Mouse (Mus musculus): Measurements from ENCODE around the gene Pdzk1ip1.

The Pdzk1ip1 gene

DNA sequence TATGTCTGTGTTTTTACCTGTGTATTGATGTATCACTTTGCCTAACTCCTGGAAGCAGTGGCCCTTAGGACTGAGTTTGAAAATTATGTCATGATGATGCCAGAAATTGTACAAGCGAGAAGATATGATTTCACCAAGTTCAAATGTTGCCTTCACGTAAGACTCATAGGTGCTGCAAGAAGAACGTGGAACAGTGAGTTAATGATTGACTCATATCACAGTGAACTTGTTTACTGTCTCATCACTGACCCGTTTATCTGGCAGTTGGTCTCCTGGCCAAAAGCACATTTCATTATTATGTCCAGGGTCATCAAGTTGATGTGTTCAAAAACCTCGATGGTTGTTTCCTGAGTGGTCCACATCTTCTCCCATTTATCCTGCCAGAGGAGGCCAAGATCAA, 33.1 kb downstream of the Pdzk1ip1 start:
- in situ Hi-C loops (cut with MboI, MseI), result loop anchor here (25.0 kb wide), 2 partner anchors 434 to 591 kb away; no protein-coding TSS in a partner anchor

DNA sequence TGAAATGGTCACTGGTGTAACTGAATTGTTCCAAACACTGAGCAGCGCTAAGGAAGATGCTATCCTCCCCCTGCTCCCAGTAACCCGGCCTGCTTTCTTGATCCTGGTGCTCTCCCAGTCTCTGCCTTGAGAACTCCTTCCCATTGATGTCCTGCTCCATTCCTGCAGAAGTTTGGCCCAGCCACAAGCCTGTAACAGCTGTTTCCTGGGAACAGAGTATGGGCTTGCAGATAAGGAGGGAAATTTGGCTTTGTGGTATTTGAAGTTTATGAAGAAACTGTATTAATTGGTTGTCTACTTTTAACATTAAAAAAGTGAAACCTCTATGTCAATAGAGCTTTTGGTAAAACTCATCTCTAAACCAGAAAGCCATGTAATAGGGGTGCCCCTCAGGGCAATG, 35.0 kb downstream of the Pdzk1ip1 start:
- in situ Hi-C loops (cut with MboI, MseI), result loop anchor here (25.0 kb wide), 2 partner anchors 436 to 589 kb away; no protein-coding TSS in a partner anchor

DNA sequence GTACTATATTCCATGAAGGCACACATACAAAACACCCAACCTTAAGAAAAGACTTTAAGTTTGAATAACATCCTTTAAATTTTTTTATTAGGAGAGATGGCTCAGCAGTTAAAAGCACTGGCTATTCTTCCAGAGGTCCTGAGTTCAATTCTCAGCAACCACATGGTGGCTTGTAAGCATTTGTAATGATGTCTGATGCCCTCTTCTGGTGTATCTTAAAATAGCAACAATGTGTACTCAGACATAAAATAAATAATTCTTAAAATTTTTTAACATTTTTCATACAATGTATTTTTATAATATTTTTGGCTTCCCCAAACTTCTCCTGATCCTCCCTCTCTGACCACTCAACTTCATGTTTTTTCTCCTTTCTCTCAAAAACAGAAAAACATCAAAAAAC, 36.2 kb downstream of the Pdzk1ip1 start:
- in situ Hi-C loops (cut with MboI, MseI), result loop anchor here (25.0 kb wide), 2 partner anchors 437 to 588 kb away; no protein-coding TSS in a partner anchor

DNA sequence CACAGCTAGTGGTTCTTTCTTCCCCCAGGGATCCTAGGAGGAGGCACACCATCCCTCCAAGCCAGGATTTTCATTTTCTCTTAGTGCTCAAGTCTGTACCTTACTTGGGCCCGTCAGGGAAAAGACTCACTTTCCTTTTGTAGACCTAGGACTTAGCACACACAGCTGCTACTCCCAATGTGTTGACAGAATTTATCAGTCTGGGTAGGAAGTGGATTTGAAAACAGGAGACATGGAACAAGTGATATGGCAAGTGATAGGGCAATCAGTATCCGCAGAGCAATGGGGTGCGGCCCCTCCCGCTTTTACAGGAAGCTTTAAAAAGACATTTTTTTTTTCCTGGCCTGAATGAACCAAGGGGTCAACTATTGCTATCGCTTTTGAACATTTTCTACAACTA, 44.6 kb downstream of the Pdzk1ip1 start:
- in situ Hi-C loops (cut with MboI, MseI), result no loop called here

DNA sequence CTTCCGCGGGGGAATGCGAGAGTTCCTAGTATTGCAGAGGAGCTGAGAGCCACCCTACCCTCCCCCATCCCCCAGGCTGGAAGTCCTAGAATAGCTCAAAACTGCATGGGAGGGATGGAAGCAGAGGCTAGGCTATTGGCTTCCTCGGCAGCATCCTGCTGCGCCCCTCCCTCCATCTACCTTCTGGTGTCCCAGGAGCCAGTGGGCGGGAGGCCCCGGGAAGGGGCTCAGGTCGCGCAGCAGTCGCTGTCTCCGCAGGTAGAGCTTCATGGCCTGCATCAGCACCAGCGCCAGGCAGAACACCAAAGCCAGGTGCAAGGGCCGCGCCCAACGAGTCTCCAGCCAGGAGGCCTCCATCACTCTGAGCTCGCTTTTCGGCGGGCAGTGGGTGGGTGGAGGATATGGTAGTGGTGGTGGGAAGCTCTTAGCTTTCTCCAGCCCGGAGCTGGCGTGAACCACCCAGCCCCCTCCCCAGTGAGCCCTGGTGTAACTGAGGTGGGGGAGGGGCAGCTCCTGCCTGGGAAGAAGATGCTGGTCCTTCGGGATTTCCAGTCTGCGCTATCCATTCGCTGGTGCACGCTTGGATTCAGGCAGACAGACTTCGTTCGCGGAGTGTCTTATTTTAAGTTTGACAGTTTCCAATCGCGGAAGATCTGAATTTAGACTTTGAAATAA, 45.2 kb downstream of the Pdzk1ip1 start, which contains the start of gene Cyp4x1:
Gene Cyp4x1 (minus strand): TSS at position 661 of the 675 bp plus-strand sequence.
- in situ Hi-C loops (cut with MboI, MseI), result no loop called here

DNA sequence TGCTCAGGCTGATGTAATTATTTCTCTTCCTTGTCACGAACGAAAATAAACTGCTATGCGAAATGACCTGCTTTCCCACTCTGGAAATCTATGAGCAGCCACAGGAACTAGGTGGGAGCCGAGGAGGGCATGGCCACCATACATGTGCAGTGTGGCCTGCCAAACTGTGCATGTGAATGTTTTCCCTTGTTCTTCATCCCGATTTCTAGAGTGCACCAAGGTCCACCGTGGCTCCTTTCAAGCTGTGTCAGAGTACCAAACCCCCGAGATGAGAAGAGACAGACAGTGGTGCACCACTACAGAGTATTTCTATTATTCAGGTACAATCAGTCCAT, 45.8 kb downstream of the Pdzk1ip1 start:
- in situ Hi-C loops (cut with MboI, MseI), result no loop called here

Measured in T-helper 2 cell (primary cell).